Mouse (Mus musculus) lung, postnatal 10 days (tissue): ENCODE data around the gene Srgap1.
A peak's percentile ranks its signal among the peaks of the same experiment; 100 is the strongest.
"Not testable (repeated sequence)": the region's sequence is repeated elsewhere in the genome, so short reads cannot be mapped to it uniquely, and the experiment has no call there.

Experiments
- DNase-seq: peaks from one replicate; pipeline ENCODE4 v3.0.0; 2021

Gene Srgap1

DNA sequence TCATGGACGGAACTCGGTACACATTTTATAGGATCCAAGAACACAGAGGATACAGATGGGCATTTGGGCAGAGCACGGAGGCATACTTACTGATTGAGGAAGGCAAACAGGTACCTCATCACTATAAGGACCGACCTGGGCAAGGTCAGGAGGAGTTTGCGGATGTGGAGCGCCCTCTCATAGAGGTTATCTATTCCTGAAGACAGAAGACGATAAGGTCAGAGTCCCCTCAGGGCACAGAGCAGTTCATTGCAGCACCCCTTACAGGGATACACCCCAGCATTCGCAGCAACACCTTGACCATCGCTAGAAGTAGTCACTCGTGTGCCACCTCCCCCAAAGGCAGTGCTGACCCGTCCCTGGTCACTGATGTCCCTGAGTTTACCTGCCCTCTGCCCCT is 239.3 kb downstream of the Srgap1 start:
- no peak for DNase-seq

DNA sequence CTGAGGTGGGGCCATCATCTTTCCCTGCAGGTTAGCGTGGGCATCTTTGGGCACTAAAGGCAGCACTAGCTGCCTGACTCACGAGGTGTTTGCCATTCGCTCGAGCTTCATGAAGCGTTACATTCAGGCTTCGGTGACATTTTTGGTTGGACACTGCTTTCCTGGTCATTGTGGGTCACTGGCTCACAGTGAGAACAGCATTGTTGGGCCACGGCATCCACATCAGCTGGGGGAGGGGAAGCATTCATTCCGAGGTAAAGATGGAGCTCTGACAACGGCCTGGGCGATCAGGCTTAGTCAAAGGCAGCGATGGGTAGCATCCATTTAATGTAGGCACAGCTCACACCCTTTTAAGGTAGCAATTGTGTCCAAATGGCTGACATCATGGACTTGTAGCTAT is 240.3 kb downstream of the Srgap1 start:
- no peak for DNase-seq

- DNase-seq: no peak
These were observed 241.2 kb downstream of the Srgap1 start for GRCm38 (mm10) chr10:121805933-121806341.

- no peak for DNase-seq
These were observed 242.6 kb downstream of the Srgap1 start for GRCm38 (mm10) chr10:121804551-121804950.

DNA sequence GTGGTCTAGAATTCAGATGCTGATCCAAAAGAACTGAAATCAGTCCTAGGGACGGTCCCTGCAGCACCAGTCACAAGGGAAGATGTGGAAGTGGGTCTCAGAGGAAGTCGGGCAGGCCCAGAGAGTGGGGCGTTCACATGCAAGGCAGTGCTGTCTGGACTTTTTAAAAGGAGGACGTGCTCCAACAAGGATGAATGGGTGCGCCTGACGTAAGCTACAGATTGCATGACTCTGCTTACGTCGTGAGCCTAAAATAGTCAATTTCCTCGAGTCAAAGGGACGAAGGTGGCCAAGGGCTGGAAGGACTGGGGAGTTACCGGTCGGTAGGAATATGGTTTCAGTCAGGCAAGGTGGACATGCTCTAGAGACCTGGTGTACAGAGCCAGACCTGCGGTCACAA is 247.1 kb downstream of the Srgap1 start:
- no peak for DNase-seq

GRCm38 (mm10) chr10:121796027-121796802 is 250.9 kb downstream of the Srgap1 start:
- DNase-seq: peak; percentile 77

GRCm38 (mm10) chr10:121794486-121794885 is 252.6 kb downstream of the Srgap1 start:
- DNase-seq: no peak

DNA sequence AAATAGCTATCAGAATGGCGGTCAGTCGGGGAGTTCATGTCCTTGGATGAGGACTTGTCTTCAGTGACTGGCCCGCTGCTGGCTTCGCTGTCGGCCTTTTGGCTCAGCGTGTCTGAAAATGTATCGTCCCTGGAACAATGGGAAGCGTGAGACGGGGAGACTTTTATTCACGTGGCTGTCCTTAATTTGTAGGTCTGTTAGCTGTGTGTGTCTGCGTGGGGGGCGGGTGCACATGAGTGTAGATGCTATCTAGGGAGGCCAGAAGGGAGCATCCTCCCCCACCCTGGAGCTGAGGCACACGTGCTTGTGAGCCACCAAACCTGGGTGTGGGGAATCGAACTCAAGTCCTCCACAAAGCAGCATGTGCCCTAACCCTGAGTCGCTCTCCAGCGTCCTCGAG is 254.5 kb downstream of the Srgap1 start:
- DNase-seq: no peak

GRCm38 (mm10) chr10:121790078-121790477 is 257.0 kb downstream of the Srgap1 start:
- DNase-seq: no peak

GRCm38 (mm10) chr10:121788536-121788935 is 258.6 kb downstream of the Srgap1 start:
- DNase-seq: no peak

DNA sequence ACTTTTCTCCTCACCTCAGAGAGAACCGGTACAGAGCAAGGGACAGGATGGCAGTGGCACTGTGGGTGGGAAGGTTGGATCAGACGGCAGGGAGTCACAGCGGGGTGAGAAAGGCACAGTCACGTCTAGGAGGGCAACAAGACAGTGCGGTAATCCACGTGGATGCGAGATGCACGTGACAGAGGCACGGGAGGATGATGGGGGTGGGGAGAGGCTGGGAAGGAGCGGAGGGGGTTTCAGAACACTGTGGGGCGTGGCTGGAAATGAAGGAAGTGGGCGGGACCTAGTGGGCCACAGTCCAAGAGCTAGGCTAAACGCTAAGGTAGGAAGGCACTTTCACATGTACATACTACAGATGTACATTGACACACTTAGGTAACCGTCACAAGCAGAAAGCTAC is 266.0 kb downstream of the Srgap1 start:
- DNase-seq: peak; percentile 75

- DNase-seq: no peak
These were observed 271.1 kb downstream of the Srgap1 start for GRCm38 (mm10) chr10:121775990-121776389.

DNA sequence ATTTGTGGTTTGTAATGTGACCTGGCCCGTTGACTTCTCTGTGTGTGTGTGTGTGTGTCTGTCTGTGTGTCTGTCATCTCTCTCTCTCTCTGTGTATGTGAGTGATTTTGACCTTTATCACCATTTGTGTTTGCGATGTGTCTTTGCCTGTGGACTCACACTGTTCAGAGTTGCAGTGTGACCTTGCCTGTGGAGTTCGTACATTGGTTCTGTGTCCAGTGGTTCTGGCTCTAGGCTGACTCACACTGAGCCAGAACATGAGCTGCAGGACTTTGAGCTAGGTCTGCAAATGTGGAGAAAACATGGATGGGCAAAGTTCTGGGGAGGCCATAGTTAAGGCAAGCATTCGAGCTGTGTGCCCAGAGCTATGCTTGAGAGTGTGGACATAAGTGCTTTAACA is 273.3 kb downstream of the Srgap1 start:
- DNase-seq: no peak

GRCm38 (mm10) chr10:121770624-121771577 is 276.2 kb downstream of the Srgap1 start:
- DNase-seq: peak; percentile 30

- peak; percentile 34 for DNase-seq
These were observed 277.4 kb downstream of the Srgap1 start for GRCm38 (mm10) chr10:121769711-121770110.

DNA sequence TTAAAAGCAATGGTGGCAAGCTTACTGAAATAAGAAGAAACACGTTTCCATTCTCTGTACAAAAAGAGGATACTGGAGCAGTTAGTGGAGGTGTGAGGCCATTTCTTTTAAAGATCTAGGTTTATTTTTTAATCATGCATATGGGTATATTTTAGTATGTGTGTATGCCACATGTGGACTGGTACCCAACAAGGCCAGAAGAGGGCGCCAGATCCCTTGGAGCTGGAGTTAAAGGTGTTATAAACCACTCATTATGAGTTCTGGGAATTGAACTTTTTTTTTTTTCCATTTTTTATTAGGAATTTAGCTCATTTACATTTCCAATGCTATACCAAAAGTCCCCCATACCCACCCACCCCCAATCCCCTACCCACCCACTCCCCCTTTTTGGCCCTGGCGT is 279.8 kb downstream of the Srgap1 start:
- DNase-seq: not testable (repeated sequence)

GRCm38 (mm10) chr10:121765174-121766057 is 281.7 kb downstream of the Srgap1 start:
- DNase-seq: no peak

DNA sequence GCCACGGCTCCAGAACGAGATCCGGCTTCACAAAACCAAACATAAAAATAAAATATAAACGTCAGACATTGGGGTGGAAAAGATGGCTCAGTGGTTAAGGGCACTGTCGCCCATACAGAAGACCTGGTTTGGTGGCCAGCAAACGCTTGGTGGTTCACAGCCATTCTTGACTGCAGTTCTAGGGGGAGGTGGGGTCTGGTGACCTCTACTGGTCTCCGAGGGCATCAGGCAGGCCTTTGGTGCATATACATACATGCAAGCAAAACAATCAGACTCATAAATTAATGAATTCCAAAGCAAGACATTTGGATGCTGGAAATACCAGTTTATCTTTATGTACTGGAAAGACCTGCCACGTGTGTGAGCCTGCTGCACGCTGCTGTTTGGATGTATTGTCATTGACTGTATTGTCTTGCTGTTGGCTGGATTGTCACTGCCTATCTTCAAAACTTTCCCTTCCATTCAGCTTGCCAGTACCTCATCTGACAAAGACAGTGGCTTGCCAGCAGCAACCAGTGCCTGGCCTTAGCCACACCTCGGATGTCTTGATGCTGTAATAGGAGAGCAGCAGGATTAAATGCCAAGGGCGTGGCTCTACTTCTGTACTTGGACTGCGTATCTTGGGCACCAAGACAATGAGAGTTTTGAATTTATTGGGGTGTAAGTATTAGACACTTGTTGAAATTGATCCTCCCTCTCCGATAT is 282.5 kb downstream of the Srgap1 start:
- DNase-seq: no peak

DNA sequence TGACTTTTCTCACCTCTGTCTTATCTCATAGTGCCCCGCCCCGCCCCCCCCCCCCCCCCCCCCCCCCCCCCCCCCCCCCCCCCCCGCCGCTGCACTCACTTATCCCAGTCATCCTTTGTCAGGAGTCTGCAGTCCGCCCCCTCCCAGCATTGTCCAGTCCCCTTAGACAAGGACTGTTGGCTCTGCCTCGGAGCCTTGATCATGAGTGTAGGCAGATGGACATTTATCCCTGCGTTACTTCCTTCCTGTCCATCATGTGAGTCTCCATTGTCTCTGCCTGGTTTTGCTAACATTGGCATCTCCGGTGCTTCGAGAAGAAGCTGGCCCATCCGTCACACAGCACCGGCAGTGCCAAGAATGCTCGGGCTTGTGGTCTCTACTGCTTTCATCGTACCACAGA is 283.9 kb downstream of the Srgap1 start:
- DNase-seq: peak; percentile 49

DNA sequence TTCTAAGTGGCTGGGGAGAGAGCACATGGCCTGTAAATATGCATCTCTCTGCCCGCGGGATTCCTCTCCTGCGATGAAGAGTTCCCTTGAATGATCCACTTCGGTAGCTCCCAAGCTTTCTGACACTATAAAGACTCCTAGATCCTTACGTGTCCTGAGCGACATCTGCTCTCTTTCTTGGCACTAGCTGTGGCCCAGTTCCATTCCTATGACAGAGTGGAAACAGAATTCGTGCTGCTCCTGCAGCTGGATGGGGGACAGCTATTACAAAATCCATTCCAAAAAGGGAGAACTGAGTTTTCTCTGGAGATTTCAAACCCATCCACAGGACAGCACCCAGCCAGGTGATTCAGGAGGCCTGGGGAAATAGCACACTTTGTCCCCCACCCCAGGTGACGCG is 285.0 kb downstream of the Srgap1 start:
- peak; percentile 43 for DNase-seq

- DNase-seq: peak; percentile 28
These were observed 288.0 kb downstream of the Srgap1 start for GRCm38 (mm10) chr10:121759095-121759494.

DNA sequence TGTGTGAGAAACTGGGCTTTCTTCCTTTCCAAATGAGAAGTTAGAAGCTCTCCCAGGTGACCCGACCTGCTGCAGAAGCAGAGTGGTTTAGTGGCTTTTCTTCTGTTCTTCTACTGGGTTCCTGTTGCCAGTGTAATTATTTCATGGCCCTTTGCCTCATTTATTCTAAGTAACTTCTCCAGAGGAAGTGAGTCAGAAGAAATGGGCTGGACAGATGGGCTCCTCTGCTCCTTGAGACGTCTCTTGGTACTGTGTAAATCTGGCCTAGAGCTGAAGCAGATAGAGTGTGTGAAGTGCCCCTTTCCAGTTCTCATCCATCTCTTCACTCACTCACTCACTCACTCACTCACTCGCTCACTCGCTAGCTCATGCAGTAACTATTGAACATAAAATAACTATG is 290.4 kb downstream of the Srgap1 start:
- DNase-seq: no peak
